Mouse (Mus musculus) neural tube, embryonic 13.5 days (tissue): ENCODE measurements around the gene Fam120a. TPM values are rescaled to one million over a fixed set of nuclear protein-coding genes. Genes with fewer than 3 reads are reported as not detected.

Source experiments
- ATAC-seq: fragments of 200-750 bp; cut with Nextera tagmentation; 2 replicates; pipeline ENCODE4 v1.8.0; 2017; ENCODE audit warnings: low read depth, mild to moderate bottlenecking, moderate TSS enrichment, moderate library complexity
- H3K27ac ChIP-seq: fragments of 300-500 bp; sonication (generic); replicated peaks from 2 replicates; pipeline ENCODE4 v1.5.1; 2015; ENCODE audit warnings: moderate library complexity, mild to moderate bottlenecking, inconsistent platforms
- H3K27me3 ChIP-seq: fragments of 300-500 bp; sonication (generic); 2 replicates; pipeline ENCODE4 v1.6.1; 2015; ENCODE audit warnings: mild to moderate bottlenecking, inconsistent platforms
- H3K36me3 ChIP-seq: fragments of 300-500 bp; sonication (generic); 2 replicates; pipeline ENCODE4 v1.6.1; 2015; ENCODE audit warnings: mild to moderate bottlenecking, inconsistent platforms
- H3K4me1 ChIP-seq: fragments of 300-500 bp; sonication (generic); replicated peaks from 2 replicates; pipeline ENCODE4 v1.6.1; 2015; ENCODE audit warnings: inconsistent platforms
- H3K4me2 ChIP-seq: fragments of 300-500 bp; sonication (generic); 2 replicates; pipeline ENCODE4 v1.6.1; 2015; ENCODE audit warnings: inconsistent platforms, mild to moderate bottlenecking, moderate library complexity
- H3K4me3 ChIP-seq: fragments of 300-500 bp; sonication (generic); 2 replicates; pipeline ENCODE4 v1.5.1; 2015; ENCODE audit warnings: mild to moderate bottlenecking, inconsistent platforms
- H3K9ac ChIP-seq: fragments of 300-500 bp; sonication (generic); 2 replicates; pipeline ENCODE4 v1.6.1; 2015; ENCODE audit warnings: moderate library complexity, mild to moderate bottlenecking, inconsistent platforms
- H3K9me3 ChIP-seq: fragments of 300-500 bp; sonication (generic); 2 replicates; pipeline ENCODE4 v1.6.1; 2016; ENCODE audit warnings: inconsistent platforms
- WGBS: fragments of 180-500 bp; shearing (Covaris S2); methylation state at CpG from one replicate; pipeline ENCODE4 v1.1.7; 2015; 5-methylcytosine and 5-hydroxymethylcytosine counted together
- polyA plus RNA-seq: library from polyadenylated mRNA; unstranded; fragments of >200 nt; fragmentation: Nextera tagmentation; extraction: Ambion mirVana; gene quantifications from 2 replicates; pipeline ENCODE4 v1.2.1, GENCODE M21; 2015

Fam120a gene
- polyA plus RNA-seq, 1 experiment from 2014 or later: 13.2 TPM

GRCm38 (mm10) chr13:48931232-48931631 is 36.6 kb downstream of the Fam120a start:
- Histone ChIP-seq H3K4me2 (no peak overlapping the region), H3K4me3 (no peak overlapping the region), H3K9ac (no peak overlapping the region), H3K36me3 (peaks cover 62% of the 10 kb centered on the region), H3K4me1 (no peaks in the 10 kb centered on the region; the same call in 1 of the 2 replicates), H3K27me3 (no peaks in the 10 kb centered on the region), H3K27ac (no peak overlapping the region), H3K9me3 (no peaks in the 10 kb centered on the region)
- WGBS: 90% methylated on average over 5 of the region's 5 CpGs
- ATAC-seq: no peak

DNA sequence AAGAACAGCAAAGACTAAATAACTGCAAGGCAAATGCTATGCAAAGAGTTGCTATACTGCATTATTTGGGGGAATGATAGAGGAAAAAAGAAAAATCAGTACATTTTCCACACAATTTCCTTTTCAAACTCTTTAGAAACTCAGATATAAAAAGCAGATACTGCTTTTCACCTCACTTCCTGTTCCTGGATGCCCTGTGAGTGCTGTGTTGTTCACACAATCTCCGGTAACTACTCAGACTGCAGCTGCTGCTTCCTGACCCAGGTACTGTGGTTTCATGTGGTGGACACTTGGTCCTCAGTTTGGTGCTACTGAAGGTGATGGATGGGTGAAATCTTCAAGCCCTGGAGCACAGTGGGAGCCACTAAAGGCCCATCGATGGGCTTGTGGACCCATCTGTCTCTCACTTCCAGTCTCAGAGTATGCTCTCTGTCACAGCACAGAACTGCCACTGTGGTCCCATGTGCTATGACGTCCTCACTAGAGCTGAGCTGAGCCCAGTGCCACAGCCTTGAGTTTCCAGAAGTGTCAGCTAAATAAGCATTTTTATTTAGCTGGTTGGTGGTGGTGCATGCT is 38.2 kb downstream of the Fam120a start:
- no peaks in the 10 kb centered on the region; the same call in 1 of the 2 replicates for H3K4me1 ChIP-seq
- no peaks in the 10 kb centered on the region for H3K9me3 ChIP-seq
- no peak overlapping the region for H3K27ac ChIP-seq
- H3K4me3 ChIP-seq: no peak overlapping the region
- no peak overlapping the region for H3K4me2 ChIP-seq
- H3K36me3 ChIP-seq: peaks cover 62% of the 10 kb centered on the region
- no peaks in the 10 kb centered on the region for H3K27me3 ChIP-seq
- 80% methylated on average over 3 of the region's 3 CpGs for WGBS
- H3K9ac ChIP-seq: no peak overlapping the region
- ATAC-seq: no peak

DNA sequence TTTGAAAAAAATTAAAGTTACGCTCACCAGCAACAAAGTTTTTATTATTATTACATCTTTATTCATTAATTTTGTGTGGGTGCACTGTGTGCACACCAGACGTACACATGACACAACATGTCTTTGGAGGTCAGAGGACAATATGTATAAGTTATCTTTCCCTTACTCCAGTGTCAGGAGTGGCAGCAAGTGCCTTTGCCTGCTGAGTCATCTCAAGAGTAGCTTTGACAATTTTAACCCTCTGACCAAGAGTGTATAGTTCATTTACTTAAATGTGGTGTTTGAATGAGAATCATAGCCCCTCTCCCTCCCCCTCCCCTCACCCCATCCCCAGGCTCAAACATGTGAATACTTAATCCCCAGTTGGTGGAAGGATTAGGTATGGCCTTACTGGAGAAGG is 40.2 kb downstream of the Fam120a start:
- Histone ChIP-seq H3K4me1 (no peaks in the 10 kb centered on the region; the same call in 1 of the 2 replicates), H3K9ac (no peak overlapping the region), H3K9me3 (no peaks in the 10 kb centered on the region), H3K27me3 (no peaks in the 10 kb centered on the region), H3K4me3 (no peak overlapping the region), H3K27ac (no peak overlapping the region), H3K4me2 (no peak overlapping the region), H3K36me3 (peaks cover 45% of the 10 kb centered on the region)
- WGBS: 90% methylated on average over 2 of the region's 2 CpGs
- no peak for ATAC-seq

DNA sequence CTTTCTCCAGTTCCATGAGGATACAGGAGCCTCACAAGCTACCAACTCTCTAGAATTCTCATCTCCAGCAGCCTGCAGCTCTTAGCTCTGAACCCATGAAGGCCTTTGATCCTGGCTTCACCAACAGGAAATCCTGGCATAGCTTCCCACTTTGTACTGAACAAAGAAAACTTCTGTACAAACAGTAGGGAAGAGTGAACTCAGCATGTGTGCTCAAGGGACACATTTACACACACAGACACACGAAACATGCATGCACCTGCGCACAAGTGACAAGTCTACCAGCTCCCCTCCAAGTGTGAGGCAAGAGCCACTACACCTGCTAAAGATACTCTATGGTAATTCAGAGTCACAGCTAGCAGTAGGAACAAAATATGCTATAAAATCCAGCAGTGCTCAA is 45.1 kb downstream of the Fam120a start:
- H3K4me2 ChIP-seq: no peak overlapping the region
- no peaks in the 10 kb centered on the region for H3K4me1 ChIP-seq
- no peak overlapping the region for H3K9ac ChIP-seq
- H3K4me3 ChIP-seq: no peak overlapping the region
- no peak overlapping the region for H3K27ac ChIP-seq
- ATAC-seq: no peak
- peaks cover 42% of the 10 kb centered on the region for H3K36me3 ChIP-seq
- no peaks in the 10 kb centered on the region for H3K27me3 ChIP-seq
- WGBS: 85% methylated on average over 2 of the region's 2 CpGs
- no peaks in the 10 kb centered on the region for H3K9me3 ChIP-seq

- no peak for ATAC-seq
- H3K27me3 ChIP-seq: no peaks in the 10 kb centered on the region
- no peak overlapping the region for H3K9ac ChIP-seq
- WGBS: 92% methylated on average over 1 of the region's 1 CpGs
- no peak overlapping the region for H3K27ac ChIP-seq
- no peaks in the 10 kb centered on the region for H3K4me1 ChIP-seq
- H3K4me2 ChIP-seq: no peak overlapping the region
- H3K4me3 ChIP-seq: no peak overlapping the region
- H3K9me3 ChIP-seq: no peaks in the 10 kb centered on the region
- peaks cover 47% of the 10 kb centered on the region for H3K36me3 ChIP-seq
Observed at GRCm38 (mm10) chr13:48921256-48921655, 46.6 kb downstream of the Fam120a start.

DNA sequence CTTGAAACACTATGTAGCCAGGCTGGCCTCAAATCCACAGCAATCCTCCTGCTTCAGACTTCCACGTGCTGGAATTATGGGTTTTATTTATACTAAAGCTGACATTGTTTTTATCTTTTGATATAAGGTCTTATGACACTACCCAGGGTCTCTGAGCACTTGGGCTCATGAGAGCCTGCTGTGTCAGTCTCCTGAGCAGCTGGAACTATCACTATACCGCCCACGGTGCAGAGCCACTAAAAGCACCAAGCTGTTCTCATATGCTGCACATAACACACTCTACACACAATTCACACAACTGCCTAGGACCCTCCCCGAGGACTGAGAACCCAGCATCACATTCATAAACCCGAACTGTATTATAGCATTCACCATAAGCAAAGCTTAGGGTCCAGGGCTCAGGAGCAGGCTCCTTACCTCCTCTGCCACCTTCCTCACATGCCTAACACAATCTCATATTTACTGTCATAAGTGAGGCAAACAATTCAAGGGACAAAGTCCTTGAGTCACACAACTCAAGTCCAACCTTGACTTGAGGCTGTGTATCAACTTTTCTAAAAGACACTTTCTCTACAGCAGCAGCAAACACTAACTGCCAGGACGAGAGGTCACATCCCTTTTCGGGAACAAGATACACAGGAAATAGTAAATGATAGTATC is 47.9 kb downstream of the Fam120a start:
- Histone ChIP-seq H3K4me2 (no peak overlapping the region), H3K4me1 (no peaks in the 10 kb centered on the region), H3K4me3 (no peak overlapping the region), H3K27me3 (no peaks in the 10 kb centered on the region), H3K9me3 (no peaks in the 10 kb centered on the region), H3K9ac (no peak overlapping the region), H3K36me3 (peaks cover 60% of the 10 kb centered on the region), H3K27ac (no peak overlapping the region)
- 92% methylated on average over 7 of the region's 7 CpGs for WGBS
- ATAC-seq: no peak

- peaks cover 74% of the 10 kb centered on the region for H3K36me3 ChIP-seq
- no peaks in the 10 kb centered on the region for H3K27me3 ChIP-seq
- no peak overlapping the region for H3K4me3 ChIP-seq
- H3K27ac ChIP-seq: no peak overlapping the region
- ATAC-seq: no peak
- H3K4me1 ChIP-seq: no peaks in the 10 kb centered on the region
- no peaks in the 10 kb centered on the region for H3K9me3 ChIP-seq
- no peak overlapping the region for H3K4me2 ChIP-seq
- 99% methylated on average over 3 of the region's 3 CpGs for WGBS
- no peak overlapping the region for H3K9ac ChIP-seq
Observed at GRCm38 (mm10) chr13:48917113-48917599, 50.7 kb downstream of the Fam120a start.

- WGBS: 76% methylated on average over 1 of the region's 1 CpGs
- no peak overlapping the region for H3K4me2 ChIP-seq
- H3K4me1 ChIP-seq: no peaks in the 10 kb centered on the region
- no peaks in the 10 kb centered on the region for H3K27me3 ChIP-seq
- H3K4me3 ChIP-seq: no peak overlapping the region
- ATAC-seq: no peak
- H3K9ac ChIP-seq: no peak overlapping the region
- peaks cover 70% of the 10 kb centered on the region for H3K36me3 ChIP-seq
- no peak overlapping the region for H3K27ac ChIP-seq
- H3K9me3 ChIP-seq: no peaks in the 10 kb centered on the region
Observed at GRCm38 (mm10) chr13:48913680-48914079, 54.1 kb downstream of the Fam120a start.

DNA sequence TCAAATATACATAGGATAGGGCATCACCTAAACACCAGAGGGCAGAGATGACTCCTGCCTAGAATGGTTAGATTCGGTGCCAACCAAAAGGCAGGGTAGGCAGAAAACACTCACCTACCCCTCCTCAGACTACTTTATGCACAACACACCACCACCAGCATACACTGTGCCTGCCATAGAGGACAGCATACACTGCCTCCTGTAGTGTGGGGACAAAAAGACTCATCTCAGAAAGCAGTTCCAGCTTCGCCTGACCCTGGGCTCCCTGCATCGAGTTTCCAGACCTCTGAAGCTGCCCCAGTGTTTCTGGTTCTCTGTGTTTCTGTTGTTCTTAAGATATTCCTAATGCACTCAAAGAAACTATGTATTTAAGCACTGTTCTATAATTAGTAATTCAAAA is 54.7 kb downstream of the Fam120a start:
- Histone ChIP-seq H3K9me3 (no peaks in the 10 kb centered on the region), H3K27ac (no peak overlapping the region), H3K4me1 (no peaks in the 10 kb centered on the region), H3K4me2 (no peak overlapping the region), H3K27me3 (no peaks in the 10 kb centered on the region), H3K9ac (no peak overlapping the region), H3K36me3 (peaks cover 75% of the 10 kb centered on the region), H3K4me3 (no peak overlapping the region)
- ATAC-seq: no peak
- 86% methylated on average over 3 of the region's 3 CpGs for WGBS

- 85% methylated on average over 7 of the region's 7 CpGs for WGBS
- Histone ChIP-seq H3K9ac (no peak overlapping the region), H3K27ac (no peak overlapping the region), H3K36me3 (peaks cover 71% of the 10 kb centered on the region), H3K4me2 (no peak overlapping the region), H3K27me3 (no peaks in the 10 kb centered on the region), H3K9me3 (no peaks in the 10 kb centered on the region), H3K4me1 (no peaks in the 10 kb centered on the region), H3K4me3 (no peak overlapping the region)
- ATAC-seq: no peak
Observed at GRCm38 (mm10) chr13:48911426-48911825, 56.4 kb downstream of the Fam120a start.

DNA sequence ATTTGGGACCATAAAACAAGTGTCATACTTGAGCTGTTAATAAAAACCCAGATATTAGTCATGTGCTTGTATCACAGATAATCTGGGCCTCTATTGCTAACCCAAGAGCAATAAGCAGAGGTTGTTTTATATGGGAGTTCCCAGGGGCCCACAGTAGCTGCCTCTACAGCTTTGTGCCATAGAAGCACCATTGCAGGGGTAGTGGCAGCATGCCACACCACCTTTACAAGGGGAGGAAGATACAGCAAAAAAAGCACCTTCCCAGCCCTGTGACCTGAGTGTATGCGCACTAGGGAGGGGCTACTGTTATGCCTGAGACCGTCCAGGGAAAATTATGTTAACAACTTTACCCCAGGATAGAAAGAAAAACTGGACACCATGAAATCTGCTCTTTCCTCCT is 62.4 kb downstream of the Fam120a start:
- ATAC-seq: no peak
- no peak overlapping the region for H3K4me2 ChIP-seq
- no peak overlapping the region for H3K4me3 ChIP-seq
- WGBS: 83% methylated on average over 2 of the region's 2 CpGs
- no peak overlapping the region for H3K9ac ChIP-seq
- no peak overlapping the region for H3K27ac ChIP-seq
- no peaks in the 10 kb centered on the region for H3K27me3 ChIP-seq
- peaks cover 70% of the 10 kb centered on the region for H3K36me3 ChIP-seq
- no peaks in the 10 kb centered on the region for H3K9me3 ChIP-seq
- H3K4me1 ChIP-seq: no peaks in the 10 kb centered on the region

DNA sequence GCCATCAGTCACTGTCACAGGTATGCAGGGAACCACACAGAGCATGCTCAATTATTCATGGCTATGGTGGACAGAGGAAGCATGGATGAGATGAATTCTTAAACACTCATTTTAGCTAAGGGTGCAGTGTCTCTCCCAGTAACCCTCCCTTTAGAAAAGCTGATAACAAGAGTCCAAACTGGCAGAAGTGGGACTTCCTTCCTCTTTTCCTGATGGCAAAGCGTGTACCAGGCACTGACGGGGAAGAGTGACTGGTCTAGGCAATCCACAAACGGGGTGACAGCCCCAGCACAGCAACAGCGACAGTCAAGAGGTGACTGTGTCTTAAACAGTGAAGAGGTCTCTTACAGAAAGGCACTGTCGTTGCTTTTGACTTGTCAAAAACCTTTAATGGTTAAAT is 72.4 kb downstream of the Fam120a start:
- no peak for ATAC-seq
- H3K9me3 ChIP-seq: no peaks in the 10 kb centered on the region
- no peak overlapping the region for H3K4me3 ChIP-seq
- WGBS: 90% methylated on average over 5 of the region's 5 CpGs
- no peaks in the 10 kb centered on the region for H3K4me1 ChIP-seq
- no peaks in the 10 kb centered on the region for H3K27me3 ChIP-seq
- H3K4me2 ChIP-seq: no peak overlapping the region
- peaks cover 71% of the 10 kb centered on the region for H3K36me3 ChIP-seq
- no peak overlapping the region for H3K27ac ChIP-seq
- H3K9ac ChIP-seq: no peak overlapping the region
